ENCODE assay signal across 8 mouse cellular contexts in the genomic region with DNA sequence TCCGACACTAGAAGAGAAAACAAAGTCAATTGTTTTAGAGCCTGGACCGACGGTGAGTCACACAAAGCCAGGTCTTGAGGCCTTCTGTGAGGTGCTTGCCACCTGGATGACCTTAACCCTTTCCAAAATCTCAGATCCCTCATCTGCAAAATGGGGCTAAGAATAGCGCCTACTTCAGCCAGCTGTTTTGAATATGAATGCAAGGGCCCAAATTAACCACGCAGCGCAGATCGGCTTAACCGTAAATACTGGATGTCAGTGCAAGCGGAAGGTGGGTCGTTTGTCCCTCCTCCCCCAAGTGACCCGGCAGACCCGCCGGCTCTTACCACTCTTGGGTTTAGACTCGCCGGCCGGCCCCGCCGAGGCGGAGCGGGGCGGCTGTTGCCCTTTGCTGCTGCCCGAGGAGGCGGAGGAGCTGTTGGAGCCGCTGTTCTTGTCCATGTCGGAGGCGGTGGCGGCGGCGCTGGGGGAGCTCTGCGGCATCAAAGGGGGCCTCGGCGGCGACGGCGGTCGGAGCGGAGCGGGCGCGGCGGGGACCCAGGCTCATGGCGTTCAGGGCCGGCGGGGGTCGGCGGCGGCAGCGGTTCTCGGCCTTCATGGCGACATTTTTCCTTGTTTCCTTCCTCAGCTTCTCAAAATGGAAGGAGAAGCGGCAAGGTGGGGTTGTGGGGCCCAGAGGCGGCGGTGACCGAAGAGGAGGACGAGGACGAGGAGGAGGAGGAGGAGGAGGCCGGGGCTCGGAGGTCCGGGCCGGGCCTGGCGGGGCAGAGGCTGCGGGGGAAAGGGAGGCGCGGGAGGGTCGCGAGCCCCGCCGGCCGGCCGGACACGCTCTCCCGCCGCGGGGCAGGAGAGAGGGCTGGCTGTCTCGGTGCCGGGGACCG. TPM values are rescaled to one million over a fixed set of nuclear protein-coding genes. Genes with fewer than 3 reads are reported as not detected.
DNase-seq lines count a peak whose midpoint lies in the region; ATAC-seq and TF ChIP-seq lines count a peak whose summit lies in the region.

No protein-coding gene starts in this region.

- ATAC-seq in inflammation-experienced regulatory T-cells, adult 6 months, result peak; percentile 19
- ATAC-seq in liver, embryonic 14.5 days (ENCODE audit: insufficient read depth), result peak; percentile 62
- peak; percentile 51 for ATAC-seq in stomach, embryonic 15.5 days (ENCODE audit: insufficient read depth, low FRiP score, low read depth)

- WGBS in liver, embryonic 14.5 days (ENCODE audit: insufficient replicate concordance), result under 1% methylated on average over 68 of the region's 77 CpGs
- under 1% methylated on average over 74 of the region's 77 CpGs for WGBS in stomach, embryonic 15.5 days

- H3K4me3 ChIP-seq in brown adipose tissue, adult 24 weeks (ENCODE audit: insufficient read depth, low read depth, low read length), result peak overlapping the region; percentile 86
- H3K4me3 ChIP-seq in liver, embryonic 14.5 days (ENCODE audit: insufficient read depth in 1 of 2, low read depth in 2 of 2, low read length in 2 of 2), result peak overlapping the region; percentile 63 to 96
- H3K4me3 ChIP-seq in stomach, embryonic 15.5 days (replicated peaks), result peak overlapping the region; percentile 100

- peaks cover 31% of the 10 kb centered on the region for H3K36me3 ChIP-seq in liver, embryonic 14.5 days (replicated peaks; ENCODE audit: control insufficient read depth, insufficient read depth, low read depth)
- no peaks in the 10 kb centered on the region; the same call in 1 of the 2 replicates for H3K36me3 ChIP-seq in stomach, embryonic 15.5 days

- peaks cover 17% of the 10 kb centered on the region for H3K4me1 ChIP-seq in brown adipose tissue, adult 24 weeks (ENCODE audit: control insufficient read depth, insufficient read depth, insufficient read length, low read length)
- peaks cover 36 to 46% of the 10 kb centered on the region in 2 experiments for H3K4me1 ChIP-seq in liver, embryonic 14.5 days (replicated peaks; ENCODE audit: control insufficient read depth in 2 of 2, insufficient read depth in 2 of 2, low read length in 1 of 2)
- H3K4me1 ChIP-seq in stomach, embryonic 15.5 days, result peaks cover 21% of the 10 kb centered on the region

- no peaks in the 10 kb centered on the region for H3K9me3 ChIP-seq in liver, embryonic 14.5 days (ENCODE audit: control insufficient read depth, low read length)
- H3K9me3 ChIP-seq in stomach, embryonic 15.5 days, result no peaks in the 10 kb centered on the region

- no peak for TF ChIP-seq CTCF in liver, embryonic 14.5 days (IDR thresholded peaks at IDR 0.05; ENCODE audit: low read depth)

- H3K27ac ChIP-seq in brown adipose tissue, adult 24 weeks (replicated peaks; ENCODE audit: low read depth, low read length), result peak overlapping the region; percentile 69
- H3K27ac ChIP-seq in liver, embryonic 14.5 days, result peak overlapping the region; percentile 71
- peak overlapping the region; percentile 83 for H3K27ac ChIP-seq in stomach, embryonic 15.5 days

- peak overlapping the region; percentile 73 for H3K4me2 ChIP-seq in liver, embryonic 14.5 days (ENCODE audit: low read depth)
- peak overlapping the region; percentile 72 for H3K4me2 ChIP-seq in stomach, embryonic 15.5 days

- no peaks in the 10 kb centered on the region for H3K27me3 ChIP-seq in liver, embryonic 14.5 days (ENCODE audit: control insufficient read depth, insufficient read depth, low read length)
- no peaks in the 10 kb centered on the region for H3K27me3 ChIP-seq in stomach, embryonic 15.5 days (replicated peaks)

- no peak for TF ChIP-seq EP300 in liver, embryonic 14.5 days (IDR thresholded peaks at IDR 0.05; ENCODE audit: low read depth)

- DNase-seq in lung, adult 18-20 months, result peak; percentile 38 to 45
- no peak for DNase-seq in lung, postnatal 25 days (ENCODE audit: low spot score)
- DNase-seq in gastrocnemius, adult 18-20 months (ENCODE audit: low spot score), result peak; percentile 26
- no peak for DNase-seq in liver, embryonic 14.5 days (ENCODE audit: low read depth in 3 of 3, low spot score in 3 of 3)
- peak; percentile 51 for DNase-seq in naive thymus-derived CD4-positive, alpha-beta T cell, adult 2 months (ENCODE audit: low read depth)

- peak overlapping the region; percentile 72 for H3K9ac ChIP-seq in liver, embryonic 14.5 days (replicated peaks)
- H3K9ac ChIP-seq in stomach, embryonic 15.5 days, result peak overlapping the region; percentile 99

RNA-seq across cellular contexts. Expression of a gene that starts 0.5 kb away (rescaled TPM):
- 122 and 124 TPM in 2 replicates for polyA plus RNA-seq in brown adipose tissue, adult 24 weeks (2012; ENCODE audit: insufficient read depth, insufficient read length, missing spikeins)
- 100 to 1,000 TPM; 275 to 312 TPM for total RNA-seq in gastrocnemius, adult 18-20 months (2021)
- polyA plus RNA-seq in inflammation-experienced regulatory T-cells, adult 6 months (2017; shearing (Covaris generic)), result 10 to 100 TPM; 29.8 to 37.7 (median 35.6) TPM
- polyA plus RNA-seq in liver, embryonic 14.5 days (2012; rRNA removed), result 84.1 and 97.0 TPM in 2 replicates
- polyA plus RNA-seq in liver, embryonic 14.5 days (2014; fragmentation: Nextera tagmentation; extraction: Ambion mirVana), result 60.2 and 68.3 TPM in 2 replicates
- 138 and 139 TPM in 2 replicates for polyA plus RNA-seq in stomach, embryonic 15.5 days (2015; fragmentation: Nextera tagmentation; extraction: Ambion mirVana)

RNA-seq across cellular contexts. Expression of a gene that starts 7.3 kb away (rescaled TPM):
- 95.7 and 103 TPM in 2 replicates for polyA plus RNA-seq in brown adipose tissue, adult 24 weeks (2012; ENCODE audit: insufficient read depth, insufficient read length, missing spikeins)
- total RNA-seq in gastrocnemius, adult 18-20 months (2021), result 10 to 100 TPM; 81.3 to 91.7 TPM
- polyA plus RNA-seq in inflammation-experienced regulatory T-cells, adult 6 months (2017; shearing (Covaris generic)), result 10 to 100 TPM; 26.0 to 35.4 (median 31.6) TPM
- polyA plus RNA-seq in liver, embryonic 14.5 days (2012; rRNA removed), result 8.2 and 10.3 TPM in 2 replicates
- polyA plus RNA-seq in liver, embryonic 14.5 days (2014; fragmentation: Nextera tagmentation; extraction: Ambion mirVana), result 28.4 and 28.7 TPM in 2 replicates
- 46.5 and 47.9 TPM in 2 replicates for polyA plus RNA-seq in stomach, embryonic 15.5 days (2015; fragmentation: Nextera tagmentation; extraction: Ambion mirVana)

RNA-seq across cellular contexts. Expression of a gene that starts 28.6 kb away (rescaled TPM):
- 93.6 and 365 TPM in 2 replicates for polyA plus RNA-seq in brown adipose tissue, adult 24 weeks (2012; ENCODE audit: insufficient read depth, insufficient read length, missing spikeins)
- total RNA-seq in gastrocnemius, adult 18-20 months (2021), result 10 to 100 TPM; 44.1 to 75.5 TPM
- 100 to 1,000 TPM; 360 to 571 (median 381) TPM for polyA plus RNA-seq in inflammation-experienced regulatory T-cells, adult 6 months (2017; shearing (Covaris generic))
- polyA plus RNA-seq in liver, embryonic 14.5 days (2012; rRNA removed), result 63.0 and 152 TPM in 2 replicates
- 636 and 642 TPM in 2 replicates for polyA plus RNA-seq in liver, embryonic 14.5 days (2014; fragmentation: Nextera tagmentation; extraction: Ambion mirVana)
- 1,324 and 1,567 TPM in 2 replicates for polyA plus RNA-seq in stomach, embryonic 15.5 days (2015; fragmentation: Nextera tagmentation; extraction: Ambion mirVana)

RNA-seq across cellular contexts. Expression of a gene that starts 36.5 kb away (rescaled TPM):
- polyA plus RNA-seq in brown adipose tissue, adult 24 weeks (2012; ENCODE audit: insufficient read depth, insufficient read length, missing spikeins), result 187 and 188 TPM in 2 replicates
- 10 to 100 TPM; 34.9 to 39.3 TPM for total RNA-seq in gastrocnemius, adult 18-20 months (2021)
- polyA plus RNA-seq in inflammation-experienced regulatory T-cells, adult 6 months (2017; shearing (Covaris generic)), result 100 to 1,000 TPM; 116 to 141 (median 122) TPM
- 45.0 and 55.2 TPM in 2 replicates for polyA plus RNA-seq in liver, embryonic 14.5 days (2012; rRNA removed)
- polyA plus RNA-seq in liver, embryonic 14.5 days (2014; fragmentation: Nextera tagmentation; extraction: Ambion mirVana), result 95.5 and 106 TPM in 2 replicates
- 106 and 116 TPM in 2 replicates for polyA plus RNA-seq in stomach, embryonic 15.5 days (2015; fragmentation: Nextera tagmentation; extraction: Ambion mirVana)

RNA-seq across cellular contexts. Expression of a gene that starts 54.8 kb away (rescaled TPM):
- 40.6 and 50.7 TPM in 2 replicates for polyA plus RNA-seq in brown adipose tissue, adult 24 weeks (2012; ENCODE audit: insufficient read depth, insufficient read length, missing spikeins)
- 10 to 100 TPM in 1 of 2 experiments, 1 to 10 TPM in 1; 9.6 to 13.2 TPM for total RNA-seq in gastrocnemius, adult 18-20 months (2021)
- polyA plus RNA-seq in inflammation-experienced regulatory T-cells, adult 6 months (2017; shearing (Covaris generic)), result 10 to 100 TPM; 15.7 to 26.8 (median 26.5) TPM
- polyA plus RNA-seq in liver, embryonic 14.5 days (2012; rRNA removed), result 31.8 and 46.2 TPM in 2 replicates
- 81.6 and 93.6 TPM in 2 replicates for polyA plus RNA-seq in liver, embryonic 14.5 days (2014; fragmentation: Nextera tagmentation; extraction: Ambion mirVana)
- 233 and 262 TPM in 2 replicates for polyA plus RNA-seq in stomach, embryonic 15.5 days (2015; fragmentation: Nextera tagmentation; extraction: Ambion mirVana)

Comparison
In these comparisons a context has a peak if more than half of its experiments do, and no peak if none do; other contexts are left out.
1. DNase-seq: peak in lung, adult 18-20 months (2 of 2), gastrocnemius, adult 18-20 months (single experiment) and naive thymus-derived CD4-positive, alpha-beta T cell, adult 2 months (single experiment); none in lung, postnatal 25 days (single experiment) and liver, embryonic 14.5 days (0 of 3).
2. Peak in every context shown above with its lines, with median percentiles within 50 percentile points of each other: H3K27ac ChIP-seq, H3K4me3 ChIP-seq and ATAC-seq.